Mouse (Mus musculus) urinary bladder, adult 18-20 months (tissue): Measurements from ENCODE around the gene Ccdc36.

Source experiments
- DNase-seq, 2 experiments: peaks; one replicate each; pipeline ENCODE4 v3.0.0; 2022; ENCODE audit warnings: low spot score in 2 of 2, mixed read lengths in 2 of 2

Gene Ccdc36

DNA sequence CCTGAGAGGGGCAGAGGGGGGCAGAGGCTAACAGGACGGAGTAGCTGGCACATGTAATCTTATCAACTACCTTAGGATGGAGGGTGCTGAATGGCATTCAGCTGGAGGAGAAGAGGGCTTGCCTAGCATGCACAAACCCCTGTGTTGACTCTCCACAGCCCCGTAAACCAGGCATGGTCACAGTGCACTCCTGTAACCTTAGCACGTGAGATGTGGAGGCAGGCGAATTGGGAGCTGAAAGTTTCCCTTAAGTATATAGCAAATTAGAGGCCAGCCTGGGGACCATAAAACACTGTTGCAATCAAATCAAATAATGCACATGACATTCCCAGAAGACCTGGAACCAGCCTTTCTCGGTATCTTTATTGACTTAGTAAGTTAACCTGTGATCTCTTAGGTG lies 49.5 kb downstream of the Ccdc36 start:
- DNase-seq, result no peak

GRCm38 (mm10) chr9:108378234-108378633 lies 50.0 kb downstream of the Ccdc36 start:
- no peak for DNase-seq
